Mouse (Mus musculus) forebrain, embryonic 13.5 days (tissue): Measurements from ENCODE around the gene Ncbp2. TPM values are rescaled to one million over a fixed set of nuclear protein-coding genes. Genes with fewer than 3 reads are reported as not detected.
A peak's percentile ranks its signal among the peaks of the same experiment; 100 is the strongest.

ENCODE experiments used
- ATAC-seq: fragments of 200-750 bp; cut with Nextera tagmentation; 2 replicates; pipeline ENCODE4 v1.8.0; 2017
- H3K27ac ChIP-seq: fragments of 300-500 bp; sonication (generic); 2 replicates; pipeline ENCODE4 v1.5.1; 2015; ENCODE audit warnings: inconsistent platforms, mild to moderate bottlenecking, moderate library complexity
- H3K27me3 ChIP-seq: fragments of 300-500 bp; sonication (generic); 2 replicates; pipeline ENCODE4 v1.6.1; 2015; ENCODE audit warnings: mild to moderate bottlenecking, inconsistent platforms
- H3K36me3 ChIP-seq: fragments of 300-500 bp; sonication (generic); 2 replicates; pipeline ENCODE4 v1.6.1; 2015; ENCODE audit warnings: mild to moderate bottlenecking, inconsistent platforms; ENCODE audit not compliant: poor library complexity, severe bottlenecking
- H3K4me1 ChIP-seq: fragments of 300-500 bp; sonication (generic); 2 replicates; pipeline ENCODE4 v1.6.1; 2015; ENCODE audit warnings: inconsistent platforms
- H3K4me2 ChIP-seq: fragments of 300-500 bp; sonication (generic); 2 replicates; pipeline ENCODE4 v1.6.1; 2015; ENCODE audit warnings: inconsistent platforms, mild to moderate bottlenecking, moderate library complexity
- H3K4me3 ChIP-seq: fragments of 300-500 bp; sonication (generic); 2 replicates; pipeline ENCODE4 v1.5.1; 2015; ENCODE audit warnings: mild to moderate bottlenecking, inconsistent platforms
- H3K9ac ChIP-seq: fragments of 300-500 bp; sonication (generic); 2 replicates; pipeline ENCODE4 v1.6.1; 2015; ENCODE audit warnings: mild to moderate bottlenecking, inconsistent platforms
- H3K9me3 ChIP-seq: fragments of 300-500 bp; sonication (generic); replicated peaks from 2 replicates; pipeline ENCODE4 v1.6.1; 2016; ENCODE audit warnings: inconsistent platforms
- WGBS: fragments of 180-500 bp; shearing (Covaris S2); methylation state at CpG from one replicate; pipeline ENCODE4 v1.1.7; 2015; 5-methylcytosine and 5-hydroxymethylcytosine counted together
- microRNA-seq: library from miRNA; unstranded; fragments of <30 nt; microRNA quantifications from one replicate; pipeline ENCODE4, GENCODE M21; 2016
- polyA plus RNA-seq: library from polyadenylated mRNA; unstranded; fragments of >200 nt; fragmentation: Nextera tagmentation; extraction: Ambion mirVana; gene quantifications from 2 replicates; pipeline ENCODE4 v1.2.1, GENCODE M21; 2015

Gene Ncbp2
- polyA plus RNA-seq, 1 experiment from 2014 or later: 121 TPM

DNA sequence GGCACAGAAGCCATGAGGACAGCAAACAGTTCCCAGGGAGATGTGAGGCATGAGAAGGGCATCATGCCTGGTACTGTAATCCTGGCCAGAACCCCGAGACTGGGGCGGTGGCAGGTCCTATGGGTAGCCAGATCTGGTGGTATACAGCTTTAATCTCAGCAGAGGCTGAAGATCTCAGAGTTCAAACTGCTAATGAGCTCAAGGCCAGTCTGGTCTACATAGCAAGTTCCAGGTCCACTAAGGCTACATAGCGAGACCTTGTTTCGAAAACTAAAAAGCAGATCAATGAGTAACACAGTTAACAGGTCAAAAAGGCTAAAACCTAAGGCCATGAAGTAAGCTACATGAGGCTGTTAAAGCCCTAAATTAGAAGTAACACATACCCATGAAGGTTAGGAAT lies 44.9 kb downstream of the Ncbp2 start:
- no peak overlapping the region for H3K27ac ChIP-seq
- no peak for ATAC-seq
- no peaks in the 10 kb centered on the region for H3K9me3 ChIP-seq
- H3K36me3 ChIP-seq: peaks cover 41% of the 10 kb centered on the region
- no peak overlapping the region for H3K9ac ChIP-seq
- no peaks in the 10 kb centered on the region for H3K27me3 ChIP-seq
- H3K4me2 ChIP-seq: no peak overlapping the region
- over 99% methylated on average over 4 of the region's 4 CpGs for WGBS
- no peak overlapping the region for H3K4me3 ChIP-seq
- no peaks in the 10 kb centered on the region for H3K4me1 ChIP-seq

GRCm38 (mm10) chr16:31993946-31994345 lies 45.6 kb downstream of the Ncbp2 start:
- Histone ChIP-seq H3K27ac (no peak overlapping the region), H3K4me2 (no peak overlapping the region), H3K9ac (no peak overlapping the region), H3K36me3 (peaks cover 37% of the 10 kb centered on the region), H3K27me3 (no peaks in the 10 kb centered on the region), H3K9me3 (no peaks in the 10 kb centered on the region), H3K4me1 (no peaks in the 10 kb centered on the region), H3K4me3 (no peak overlapping the region)
- no peak for ATAC-seq

GRCm38 (mm10) chr16:31996371-31996770 lies 48.1 kb downstream of the Ncbp2 start:
- Histone ChIP-seq H3K27me3 (no peaks in the 10 kb centered on the region), H3K4me2 (no peak overlapping the region), H3K36me3 (peaks cover 25% of the 10 kb centered on the region), H3K4me1 (peaks cover 4% of the 10 kb centered on the region), H3K9ac (no peak overlapping the region), H3K4me3 (no peak overlapping the region), H3K9me3 (no peaks in the 10 kb centered on the region), H3K27ac (no peak overlapping the region)
- no peak for ATAC-seq
- WGBS: 90% methylated on average over 5 of the region's 5 CpGs

- peak; percentile 97 for ATAC-seq
- Histone ChIP-seq H3K4me3 (peak within 1 kb of the TSS; percentile 99), H3K36me3 (0 out of 2 replicates have a peak, but pooled peaks cover 3% of the 10 kb centered on the region), H3K9me3 (no peaks in the 10 kb centered on the region), H3K4me2 (peak within 1 kb of the TSS; percentile 86), H3K27ac (peak within 1 kb of the TSS; percentile 77), H3K27me3 (no peaks in the 10 kb centered on the region), H3K9ac (peak within 1 kb of the TSS; percentile 96), H3K4me1 (peaks cover 21% of the 10 kb centered on the region)
- 1% methylated on average over 64 of the region's 66 CpGs for WGBS
Measured at GRCm38 (mm10) chr16:32002509-32003477, 54.5 kb downstream of the Ncbp2 start, which contains the start of gene Senp5. Gene Senp5, minus strand, starts transcription at chr16:32003287.

DNA sequence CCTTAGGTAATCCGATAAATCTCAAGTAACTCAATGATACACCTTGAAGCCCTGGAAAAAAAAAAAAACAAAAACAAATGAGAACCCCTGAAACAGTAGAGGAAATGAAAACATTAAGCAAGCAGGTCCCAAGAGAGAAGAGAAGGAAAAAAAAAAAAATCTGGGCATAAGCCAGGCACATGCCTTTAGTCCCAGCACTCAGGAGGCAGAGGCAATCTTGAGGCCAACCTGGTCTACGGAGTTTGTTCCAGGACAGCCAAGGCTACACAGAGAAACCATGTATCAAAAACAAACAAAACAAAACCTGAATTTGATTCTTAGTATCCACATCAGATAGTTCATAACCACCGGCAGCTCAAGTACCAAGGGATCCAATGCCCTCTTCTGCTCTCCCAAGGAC lies 56.4 kb downstream of the Ncbp2 start:
- 92% methylated on average over 3 of the region's 3 CpGs for WGBS
- no peaks in the 10 kb centered on the region for H3K27me3 ChIP-seq
- no peak overlapping the region for H3K4me3 ChIP-seq
- H3K36me3 ChIP-seq: no peaks in the 10 kb centered on the region
- no peak overlapping the region for H3K27ac ChIP-seq
- H3K4me1 ChIP-seq: peaks cover 21% of the 10 kb centered on the region
- no peaks in the 10 kb centered on the region for H3K9me3 ChIP-seq
- no peak overlapping the region for H3K4me2 ChIP-seq
- ATAC-seq: no peak
- no peak overlapping the region for H3K9ac ChIP-seq

DNA sequence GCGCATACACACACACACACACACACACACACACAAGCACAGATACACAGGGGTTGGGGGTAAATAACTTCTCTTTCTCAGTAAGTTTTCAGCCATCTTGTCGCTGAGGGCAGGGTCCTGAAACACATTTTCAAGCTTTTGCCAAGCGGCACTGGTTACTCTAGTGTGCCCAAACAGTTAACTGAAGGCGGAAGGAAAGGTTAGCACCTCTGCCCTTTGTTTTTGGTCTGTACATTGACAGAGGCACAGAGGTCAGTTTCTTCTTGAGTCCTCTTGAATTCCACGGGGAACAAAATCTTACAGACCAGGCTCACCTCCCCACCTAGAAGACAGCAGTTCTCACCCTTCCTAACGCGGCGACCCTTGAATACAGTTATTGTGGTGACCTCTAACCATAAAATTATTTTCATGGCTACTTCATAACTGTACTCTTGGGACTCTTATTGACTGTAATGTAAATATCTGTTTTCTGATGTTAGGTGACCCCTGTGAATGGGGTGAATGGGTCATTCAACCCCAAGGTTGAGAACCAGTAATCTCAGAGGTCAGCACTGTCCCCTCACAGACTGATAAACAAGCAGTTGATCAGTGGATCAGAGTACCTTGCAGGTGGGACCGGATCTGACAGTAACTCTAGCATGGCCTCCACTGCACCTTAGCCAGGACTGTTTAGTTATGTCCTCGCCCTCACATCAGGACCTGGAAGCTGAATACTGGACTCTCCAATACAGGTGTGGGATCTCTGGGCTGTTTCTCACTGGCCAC lies 60.4 kb downstream of the Ncbp2 start:
- peaks cover under 1% of the 10 kb centered on the region; the same call in 1 of the 2 replicates for H3K4me1 ChIP-seq
- no peaks in the 10 kb centered on the region for H3K9me3 ChIP-seq
- no peak overlapping the region for H3K4me2 ChIP-seq
- H3K9ac ChIP-seq: no peak overlapping the region
- no peaks in the 10 kb centered on the region for H3K27me3 ChIP-seq
- H3K4me3 ChIP-seq: no peak overlapping the region
- ATAC-seq: no peak
- WGBS: 78% methylated on average over 10 of the region's 10 CpGs
- H3K27ac ChIP-seq: no peak overlapping the region
- H3K36me3 ChIP-seq: peaks cover 8% of the 10 kb centered on the region

DNA sequence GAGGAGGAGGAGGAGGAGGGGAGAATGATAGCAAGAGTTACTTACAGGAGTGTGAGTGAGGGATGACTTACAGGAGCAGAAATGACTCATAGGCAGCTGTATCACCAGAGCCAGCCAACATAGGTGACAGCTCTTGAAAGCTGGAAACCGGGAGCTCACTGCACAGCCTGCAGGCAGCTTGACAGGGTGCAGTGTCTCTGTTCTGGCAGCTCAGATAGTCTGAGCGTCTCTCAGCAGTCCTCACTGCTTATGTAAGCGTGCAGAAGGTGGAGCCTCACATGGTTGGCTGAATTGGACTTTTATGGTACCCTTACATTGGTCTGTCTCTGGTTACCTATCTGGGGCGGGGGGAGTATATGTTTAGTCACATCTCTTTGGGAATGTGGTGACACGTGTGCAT lies 61.6 kb downstream of the Ncbp2 start:
- peaks cover 14% of the 10 kb centered on the region for H3K36me3 ChIP-seq
- 52% methylated on average over 5 of the region's 5 CpGs for WGBS
- ATAC-seq: 0 out of 2 replicates have a peak, but pooled peaks have one; percentile 36
- no peaks in the 10 kb centered on the region for H3K4me1 ChIP-seq
- no peak overlapping the region for H3K4me2 ChIP-seq
- H3K4me3 ChIP-seq: no peak overlapping the region
- no peak overlapping the region for H3K9ac ChIP-seq
- H3K27ac ChIP-seq: no peak overlapping the region
- H3K27me3 ChIP-seq: no peaks in the 10 kb centered on the region
- H3K9me3 ChIP-seq: no peaks in the 10 kb centered on the region

DNA sequence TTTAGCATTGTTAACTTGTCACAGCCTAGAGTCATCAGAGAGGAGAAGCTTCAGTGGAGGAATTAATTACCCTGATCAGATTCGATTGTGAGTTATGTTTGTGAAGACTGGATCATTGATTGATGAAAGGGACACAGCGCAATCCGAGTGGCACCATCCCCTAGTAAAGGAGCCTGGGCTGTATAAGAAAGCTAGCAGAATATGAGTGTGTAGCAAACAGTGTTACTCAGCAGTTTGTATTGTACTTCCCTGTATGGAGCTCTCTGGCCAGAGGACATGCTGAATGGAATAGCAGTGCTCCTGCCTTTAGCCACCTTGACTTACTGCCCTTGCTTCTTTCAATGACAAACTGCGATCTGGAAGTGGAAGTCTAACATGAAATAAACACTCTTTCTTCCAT lies 62.0 kb downstream of the Ncbp2 start:
- Histone ChIP-seq H3K27me3 (no peaks in the 10 kb centered on the region), H3K4me2 (no peak overlapping the region), H3K9ac (no peak overlapping the region), H3K27ac (no peak overlapping the region), H3K9me3 (no peaks in the 10 kb centered on the region), H3K4me1 (no peaks in the 10 kb centered on the region), H3K36me3 (peaks cover 15% of the 10 kb centered on the region), H3K4me3 (no peak overlapping the region)
- WGBS: 90% methylated on average over 4 of the region's 4 CpGs
- ATAC-seq: no peak

Small RNA genes within 50 kb of the gene (microRNA-seq; reads per million reads assigned to microRNA genes)
- gene Gm26269: not detected

Other genes with a start within 250 kb of the Ncbp2 start
- 0.09 and 0.16 TPM in 2 replicates for gene Meltf, start 69.7 kb upstream of the Ncbp2 start, polyA plus RNA-seq
- 1.8 and 2.4 TPM in 2 replicates for gene Pigz, start 14.7 kb upstream of the Ncbp2 start, polyA plus RNA-seq
- gene 0610012G03Rik, start within 50 bp of the Ncbp2 start, polyA plus RNA-seq: 99.7 and 103 TPM in 2 replicates
- gene Senp5, start 54.8 kb downstream of the Ncbp2 start, polyA plus RNA-seq: 17.1 and 19.5 TPM in 2 replicates
- gene Pak2, start 130.8 kb downstream of the Ncbp2 start, polyA plus RNA-seq: 42.5 and 45.4 TPM in 2 replicates
- gene Pigx, start 151.2 kb downstream of the Ncbp2 start, polyA plus RNA-seq: 148 and 158 TPM in 2 replicates
- gene Cep19, start 151.3 kb downstream of the Ncbp2 start, polyA plus RNA-seq: 39.5 and 44.3 TPM in 2 replicates
- 6.7 and 7.2 TPM in 2 replicates for gene Nrros, start 217.1 kb downstream of the Ncbp2 start, polyA plus RNA-seq
- gene Bex6, start 231.3 kb downstream of the Ncbp2 start, polyA plus RNA-seq: not detected in 2 replicates